22 mouse cellular contexts compared by ENCODE assay signal in the genomic region with DNA sequence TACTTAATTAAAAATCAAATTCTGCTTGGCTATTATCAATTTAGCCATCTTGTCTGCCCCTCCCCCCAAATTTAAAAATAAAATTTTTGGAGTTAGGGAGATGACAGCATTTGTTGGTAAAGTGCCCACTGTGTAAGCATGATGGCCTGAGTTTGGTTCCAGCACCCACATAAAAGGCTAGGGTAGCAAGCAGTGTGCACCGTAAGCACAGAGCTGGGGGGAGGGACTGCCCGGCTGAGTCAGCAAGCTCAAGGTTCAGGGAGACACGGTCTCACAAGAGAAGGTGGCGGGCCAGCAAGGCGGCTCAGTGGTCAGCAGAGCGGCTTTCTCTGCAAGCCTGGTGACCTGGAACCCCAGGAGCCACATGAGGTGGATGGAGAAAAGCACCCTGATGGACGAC. TPM values are rescaled to one million over a fixed set of nuclear protein-coding genes. Genes with fewer than 3 reads are reported as not detected.
DNase-seq lines count a peak whose midpoint lies in the region; ATAC-seq and TF ChIP-seq lines count a peak whose summit lies in the region.
"Had no signal": no experiment of that assay in that cellular context is flagged by ENCODE, and none has a peak within 500 bp of the region (broad histone marks: within the 10 kb centered on the region; RNA-seq: fewer than 3 reads in every experiment).

No protein-coding gene starts in this region.

- no peak for TF ChIP-seq POLR2A in embryonic fibroblast, embryonic 13.5 days (IDR thresholded peaks at IDR 0.05; ENCODE audit: low read depth, low read length)

- H3K9me3 ChIP-seq in liver, postnatal 0 days (ENCODE audit: low read length), result no peaks in the 10 kb centered on the region
- H3K9me3 ChIP-seq in forebrain, postnatal 0 days (ENCODE audit: low read length), result no peaks in the 10 kb centered on the region
- H3K9me3 ChIP-seq: embryonic facial prominence, embryonic 15.5 days; forebrain, embryonic 12.5 days; heart, embryonic 15.5 days; limb, embryonic 12.5 days had no signal

- TF ChIP-seq CTCF in liver, postnatal 0 days (IDR thresholded peaks at IDR 0.05; ENCODE audit: low read depth), result no peak
- no peak for TF ChIP-seq CTCF in embryonic fibroblast, embryonic 13.5 days (IDR thresholded peaks at IDR 0.05; ENCODE audit: borderline replicate concordance, insufficient read depth, low read length)
- TF ChIP-seq CTCF in forebrain, postnatal 0 days (IDR thresholded peaks at IDR 0.05; ENCODE audit: low read depth), result no peak

- H3K4me3 ChIP-seq in liver, postnatal 0 days (ENCODE audit: low read depth, low read length), result no peak overlapping the region
- no peak overlapping the region for H3K4me3 ChIP-seq in embryonic fibroblast, embryonic 13.5 days (ENCODE audit: insufficient read depth, low read length)
- no peak overlapping the region for H3K4me3 ChIP-seq in forebrain, postnatal 0 days (ENCODE audit: low read depth, low read length)
- H3K4me3 ChIP-seq: embryonic facial prominence, embryonic 15.5 days; forebrain, embryonic 12.5 days; heart, embryonic 15.5 days; layer of hippocampus, adult 2 months; left cerebral cortex, adult 2 months; limb, embryonic 12.5 days had no signal

- no peak for ATAC-seq in liver, postnatal 0 days
- ATAC-seq in forebrain, postnatal 0 days, result no peak
- ATAC-seq: hindbrain, postnatal 0 days; midbrain, embryonic 16.5 days had no signal

- 69% methylated on average over 7 of the region's 7 CpGs for WGBS in liver, postnatal 0 days (ENCODE audit: insufficient replicate concordance)
- WGBS in forebrain, postnatal 0 days, result 91% methylated on average over 7 of the region's 7 CpGs

- no peak overlapping the region for H3K9ac ChIP-seq in liver, postnatal 0 days (replicated peaks)
- no peak overlapping the region for H3K9ac ChIP-seq in forebrain, postnatal 0 days
- H3K9ac ChIP-seq: embryonic facial prominence, embryonic 15.5 days; forebrain, embryonic 12.5 days; heart, embryonic 15.5 days; limb, embryonic 12.5 days had no signal

- peak; percentile 87 for DNase-seq in heart, adult 11 months
- no peak for DNase-seq in heart, adult 18-20 months
- DNase-seq in liver, postnatal 0 days, result no peak
- no peak for DNase-seq in liver
- DNase-seq in forebrain, postnatal 0 days, result no peak
- no peak for DNase-seq in layer of hippocampus, postnatal 36 days
- DNase-seq in lung, postnatal 4 days, result no peak
- DNase-seq: B cell, adult 2 months; cerebellum, postnatal 10 days; embryo, embryonic 11 days; gastrocnemius, postnatal 36 days; lung, postnatal 14 days; thymus, postnatal 36 days had no signal

- peaks cover 40% of the 10 kb centered on the region for H3K4me1 ChIP-seq in liver, postnatal 0 days (ENCODE audit: insufficient read depth)
- H3K4me1 ChIP-seq in embryonic fibroblast, embryonic 13.5 days (ENCODE audit: control insufficient read depth, insufficient read depth, low read length), result peaks cover 32% of the 10 kb centered on the region
- no peaks in the 10 kb centered on the region for H3K4me1 ChIP-seq in forebrain, postnatal 0 days (ENCODE audit: insufficient read depth)

- peak overlapping the region; percentile 92 for H3K27ac ChIP-seq in liver, postnatal 0 days (ENCODE audit: low read depth)
- peak overlapping the region; percentile 86 for H3K27ac ChIP-seq in embryonic fibroblast, embryonic 13.5 days (ENCODE audit: insufficient read depth, low read length)
- H3K27ac ChIP-seq in forebrain, postnatal 0 days (ENCODE audit: low read depth, low read length), result no peak overlapping the region
- H3K27ac ChIP-seq: embryonic facial prominence, embryonic 15.5 days; forebrain, embryonic 12.5 days; heart, embryonic 15.5 days; hindbrain, postnatal 0 days; left cerebral cortex, adult 2 months; limb, embryonic 12.5 days had no signal

- H3K27me3 ChIP-seq in liver, postnatal 0 days (ENCODE audit: insufficient read depth, low read length), result no peaks in the 10 kb centered on the region
- H3K27me3 ChIP-seq in forebrain, postnatal 0 days (ENCODE audit: insufficient read depth, low read length), result no peaks in the 10 kb centered on the region
- H3K27me3 ChIP-seq: embryonic facial prominence, embryonic 15.5 days; forebrain, embryonic 12.5 days; heart, embryonic 15.5 days; limb, embryonic 12.5 days had no signal

- H3K4me2 ChIP-seq in liver, postnatal 0 days (ENCODE audit: low read depth, low read length), result no peak overlapping the region
- H3K4me2 ChIP-seq in forebrain, postnatal 0 days (ENCODE audit: low read depth), result no peak overlapping the region
- H3K4me2 ChIP-seq: embryonic facial prominence, embryonic 15.5 days; forebrain, embryonic 12.5 days; heart, embryonic 15.5 days; limb, embryonic 12.5 days had no signal

- H3K36me3 ChIP-seq in liver, postnatal 0 days (replicated peaks; ENCODE audit: insufficient read depth, low read length), result peaks cover 15% of the 10 kb centered on the region; the same call in 1 of the 2 replicates
- H3K36me3 ChIP-seq in forebrain, postnatal 0 days (ENCODE audit: insufficient read depth), result peaks cover 4% of the 10 kb centered on the region; the same call in 1 of the 2 replicates

- no peak for TF ChIP-seq EP300 in liver, postnatal 0 days (IDR thresholded peaks at IDR 0.05; ENCODE audit: low read depth)

RNA-seq across cellular contexts. Expression of gene Pptc7, which starts 21.3 kb away (rescaled TPM):
- 100 to 1,000 TPM; 112 to 135 TPM for total RNA-seq in heart, adult 18-20 months (2021)
- polyA plus RNA-seq in liver, postnatal 0 days (2015; fragmentation: Nextera tagmentation; extraction: Ambion mirVana), result 4.4 and 5.6 TPM in 2 replicates
- polyA plus RNA-seq in embryonic fibroblast, embryonic 13.5 days (2011; ENCODE audit: insufficient read length, low read depth, missing spikeins), result 15.6 and 15.9 TPM in 2 replicates
- total RNA-seq in forebrain, postnatal 0 days (2014; rRNA removed), result 14.8 and 18.3 TPM in 2 replicates
- polyA plus RNA-seq in forebrain, postnatal 0 days (2015; fragmentation: Nextera tagmentation; extraction: Ambion mirVana), result 4.2 and 6.7 TPM in 2 replicates
- total RNA-seq in layer of hippocampus, postnatal 36 days (2021), result 10 to 100 TPM; 41.1 to 43.6 TPM

RNA-seq across cellular contexts. Expression of gene Tctn1, which starts 41.2 kb away (rescaled TPM):
- total RNA-seq in heart, adult 18-20 months (2021), result 1 to 10 TPM; 2.8 to 4.9 TPM
- polyA plus RNA-seq in liver, postnatal 0 days (2015; fragmentation: Nextera tagmentation; extraction: Ambion mirVana), result 1.1 and 1.2 TPM in 2 replicates
- polyA plus RNA-seq in embryonic fibroblast, embryonic 13.5 days (2011; ENCODE audit: insufficient read length, low read depth, missing spikeins), result 12.2 and 13.4 TPM in 2 replicates
- 20.3 and 31.2 TPM in 2 replicates for total RNA-seq in forebrain, postnatal 0 days (2014; rRNA removed)
- 2.9 and 4.3 TPM in 2 replicates for polyA plus RNA-seq in forebrain, postnatal 0 days (2015; fragmentation: Nextera tagmentation; extraction: Ambion mirVana)
- total RNA-seq in layer of hippocampus, postnatal 36 days (2021), result 10 to 100 TPM; 11.5 to 14.5 TPM

RNA-seq across cellular contexts. Expression of gene Rad9b, which starts 48.6 kb away (rescaled TPM):
- 1 to 10 TPM in 1 of 2 experiments, under 1 TPM in 1; 0.52 to 2.1 TPM for total RNA-seq in heart, adult 18-20 months (2021)
- polyA plus RNA-seq in liver, postnatal 0 days (2015; fragmentation: Nextera tagmentation; extraction: Ambion mirVana), result 2.7 and 3.0 TPM in 2 replicates
- polyA plus RNA-seq in embryonic fibroblast, embryonic 13.5 days (2011; ENCODE audit: insufficient read length, low read depth, missing spikeins), result 4.0 and 4.4 TPM in 2 replicates
- 16.4 and 20.0 TPM in 2 replicates for total RNA-seq in forebrain, postnatal 0 days (2014; rRNA removed)
- polyA plus RNA-seq in forebrain, postnatal 0 days (2015; fragmentation: Nextera tagmentation; extraction: Ambion mirVana), result 14.1 and 14.6 TPM in 2 replicates
- 1 to 10 TPM; 4.5 to 4.9 TPM for total RNA-seq in layer of hippocampus, postnatal 36 days (2021)

RNA-seq across cellular contexts. Expression of gene Vps29, which starts 48.7 kb away (rescaled TPM):
- 100 to 1,000 TPM in 1 of 2 experiments, 10 to 100 TPM in 1; 99.3 to 111 TPM for total RNA-seq in heart, adult 18-20 months (2021)
- 93.1 and 104 TPM in 2 replicates for polyA plus RNA-seq in liver, postnatal 0 days (2015; fragmentation: Nextera tagmentation; extraction: Ambion mirVana)
- 138 and 165 TPM in 2 replicates for polyA plus RNA-seq in embryonic fibroblast, embryonic 13.5 days (2011; ENCODE audit: insufficient read length, low read depth, missing spikeins)
- total RNA-seq in forebrain, postnatal 0 days (2014; rRNA removed), result 142 and 157 TPM in 2 replicates
- polyA plus RNA-seq in forebrain, postnatal 0 days (2015; fragmentation: Nextera tagmentation; extraction: Ambion mirVana), result 364 and 391 TPM in 2 replicates
- total RNA-seq in layer of hippocampus, postnatal 36 days (2021), result 100 to 1,000 TPM; 173 to 175 TPM
